Mouse (Mus musculus) liver, embryonic 14.5 days (tissue): ENCODE measurements around the gene Lrrn2.
"Not testable (repeated sequence)": the region's sequence is repeated elsewhere in the genome, so short reads cannot be mapped to it uniquely, and the experiment has no call there.

Source experiments
- CTCF ChIP-seq: IDR thresholded peaks from 2 replicates; pipeline ENCODE4 v1.5.1; 2016; ENCODE audit warnings: antibody characterized with exemption, low read depth, control low read depth
- EP300 ChIP-seq: IDR thresholded peaks from 2 replicates; pipeline ENCODE4 v1.6.1; 2016; ENCODE audit warnings: antibody characterized with exemption, low read depth

- not testable (repeated sequence) for TF ChIP-seq CTCF, EP300
Measured at GRCm38 (mm10) chr1:132988556-132989459, 108.7 kb downstream of the Lrrn2 start.
